Mouse (Mus musculus) gastrocnemius, postnatal 14 days (tissue): ENCODE measurements at regions not wholly inside any gene's neighbourhood (a gene's known extent, or its start where the extent isn't known, plus 50 kb on each side); places are given as distances from the start of the nearest gene placed in this dataset.

Experiments
- DNase-seq: peaks from one replicate; pipeline ENCODE4 v3.0.0; 2021; ENCODE audit warnings: mixed read lengths
- intact Hi-C: fragments of 180-260 bp; cut with DNase I; formaldehyde crosslinking; loops from one replicate; pipeline ENCODE4 v1.15.1; 2025; ENCODE audit warnings: low total_unique reads

- intact Hi-C loops, result no loop called here
- DNase-seq, result no peak
Measured at GRCm38 (mm10) chr8:15734461-15734860, 688.6 kb upstream of the BB014433 start.

GRCm38 (mm10) chr8:15731324-15731723 is 685.4 kb upstream of the BB014433 start:
- intact Hi-C loops, result no loop called here
- DNase-seq, result no peak

- intact Hi-C loops, result loop anchor here (5.0 kb wide), 1 partner anchor 457 kb away; no protein-coding TSS in a partner anchor
- DNase-seq, result peak; percentile 39
Measured at GRCm38 (mm10) chr8:15729075-15729474, 683.2 kb upstream of the BB014433 start.

- intact Hi-C loops, result loop anchor here (5.0 kb wide), 1 partner anchor 454 kb away; no protein-coding TSS in a partner anchor
- no peak for DNase-seq
Measured at GRCm38 (mm10) chr8:15726310-15726709, 680.4 kb upstream of the BB014433 start.
